Mouse (Mus musculus): ENCODE results near the gene Sox4.
A peak's percentile ranks its signal among the peaks of the same experiment; 100 is the strongest.

The Sox4 gene

DNA sequence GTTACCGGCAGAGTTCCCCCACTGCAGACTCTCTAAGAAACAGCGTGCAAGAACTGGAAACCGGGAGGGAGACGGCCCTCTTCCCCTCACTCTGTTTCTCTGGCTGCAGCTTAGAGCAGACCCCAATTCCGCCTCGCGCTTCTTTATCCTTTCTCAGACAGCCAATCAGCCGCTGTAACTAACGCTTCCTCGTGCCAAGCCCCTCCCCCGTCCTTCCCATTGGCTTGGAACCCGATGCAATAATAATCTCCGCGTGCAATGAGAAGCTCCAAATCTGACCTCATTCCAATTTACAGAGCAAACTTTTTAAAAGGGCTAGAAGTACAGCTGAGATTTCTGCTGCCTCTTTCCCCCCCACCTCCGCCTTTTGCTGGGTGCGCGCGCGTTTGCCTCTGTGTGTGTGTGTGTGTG is at the start of gene Sox4:
TSS of gene Sox4 (minus strand) at position 133 of the 411 bp plus-strand sequence.
- peak; percentile 87 for DNase-seq (ENCODE audit: low read depth, low spot score)

DNA sequence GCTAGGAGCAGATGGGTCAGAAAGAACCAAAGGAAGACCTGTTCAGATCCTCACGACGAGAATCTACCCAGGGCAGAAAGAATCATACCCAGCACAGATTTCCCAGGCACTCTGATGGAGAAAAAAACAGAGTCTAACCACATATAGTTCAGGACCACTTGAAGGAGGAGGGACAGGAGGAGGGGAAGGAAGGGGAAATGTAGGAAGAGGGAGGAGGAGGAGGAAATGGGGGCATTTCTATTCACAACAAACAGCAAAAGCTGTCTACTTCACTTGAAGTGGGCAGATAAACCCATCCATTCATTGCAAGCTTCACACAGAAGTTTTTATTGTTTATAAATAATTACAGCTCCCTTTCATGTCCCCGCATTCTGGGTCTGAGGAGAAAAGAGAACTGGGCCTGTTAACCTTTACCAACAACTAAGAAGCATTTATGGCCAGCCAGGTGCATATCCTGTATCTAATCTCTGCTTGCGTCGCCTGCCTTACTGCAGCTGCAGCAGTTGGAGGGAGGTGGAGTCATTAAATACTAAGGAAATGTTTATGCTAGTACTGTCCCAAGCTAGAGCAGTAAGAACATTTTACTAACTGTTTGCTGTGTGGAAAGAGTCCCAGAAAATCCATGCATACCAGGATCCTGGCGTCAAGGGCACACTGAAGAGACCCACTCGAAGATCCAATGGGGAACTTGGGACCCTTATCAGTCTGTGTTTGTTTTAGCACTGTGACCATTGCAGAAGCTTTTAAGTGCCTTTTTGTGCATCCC is 38.6 kb upstream of the Sox4 start:
- no peak for DNase-seq (ENCODE audit: low read depth, low spot score)

DNA sequence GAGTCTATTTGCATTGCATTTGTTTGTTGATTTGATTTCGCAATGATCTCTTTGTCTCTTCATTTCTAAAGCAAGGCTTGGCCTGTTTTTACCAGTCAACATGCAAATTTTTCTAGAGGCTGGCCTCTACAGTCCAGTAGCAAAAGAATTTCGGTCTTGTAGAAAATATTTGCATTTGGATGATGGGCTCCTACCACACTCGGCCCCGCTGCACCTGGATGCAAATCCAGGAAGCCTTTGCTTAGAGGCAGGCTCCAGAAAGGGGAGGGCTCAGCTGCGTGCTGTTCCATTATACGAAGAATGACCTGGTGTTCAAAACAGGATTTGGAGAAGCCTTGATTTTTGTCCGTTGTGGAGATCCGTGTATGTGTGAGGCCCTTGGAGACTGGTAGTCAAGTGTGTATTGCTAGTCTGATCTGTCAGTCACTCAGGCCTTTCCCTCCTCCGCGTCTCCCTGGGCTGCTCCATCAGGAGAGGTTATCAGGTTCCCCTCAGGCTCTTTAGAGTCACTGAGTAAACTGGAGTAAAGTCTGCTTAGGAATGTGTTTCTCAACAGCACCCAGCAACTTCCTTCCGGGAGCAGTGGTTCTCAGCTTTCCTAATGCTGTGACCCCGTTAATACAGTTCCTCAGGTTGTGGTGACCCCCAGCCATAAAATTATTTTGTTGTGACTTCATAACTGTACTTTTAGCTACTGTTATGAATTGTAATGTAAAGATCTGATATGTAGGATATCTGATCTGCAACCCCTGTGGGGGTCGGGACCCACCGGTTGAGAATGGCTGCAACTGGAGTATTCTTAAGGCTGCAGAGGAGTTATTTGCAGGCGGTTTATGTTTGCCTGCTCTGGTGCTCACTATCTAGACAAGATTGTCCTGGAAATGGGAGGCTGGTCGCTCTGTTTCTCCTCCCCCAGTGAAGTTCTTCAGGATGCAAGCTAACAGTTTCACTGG is 35.5 kb upstream of the Sox4 start:
- DNase-seq (ENCODE audit: low read depth, low spot score): peak; percentile 85

DNA sequence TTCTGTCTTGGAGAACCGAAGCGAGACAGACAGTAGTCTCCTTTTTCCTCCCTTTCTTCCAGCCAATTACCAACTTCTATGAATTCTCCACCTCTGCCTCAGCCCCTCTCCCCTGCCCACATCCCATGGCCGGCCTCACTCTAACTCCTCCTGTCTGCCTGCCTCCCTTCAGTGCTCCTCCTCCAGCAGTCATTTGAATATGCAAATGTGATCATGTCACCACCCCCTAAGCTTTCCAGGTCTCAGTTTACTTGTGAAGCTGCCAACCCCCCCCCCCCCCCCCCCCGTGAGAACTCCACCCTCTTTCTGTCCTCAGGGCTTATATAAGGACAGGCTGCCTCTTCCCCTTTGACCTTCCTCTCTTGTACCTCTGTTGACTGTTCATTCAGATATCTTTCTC is 27.2 kb upstream of the Sox4 start:
- peak; percentile 82 for DNase-seq (ENCODE audit: low read depth, low spot score)

DNA sequence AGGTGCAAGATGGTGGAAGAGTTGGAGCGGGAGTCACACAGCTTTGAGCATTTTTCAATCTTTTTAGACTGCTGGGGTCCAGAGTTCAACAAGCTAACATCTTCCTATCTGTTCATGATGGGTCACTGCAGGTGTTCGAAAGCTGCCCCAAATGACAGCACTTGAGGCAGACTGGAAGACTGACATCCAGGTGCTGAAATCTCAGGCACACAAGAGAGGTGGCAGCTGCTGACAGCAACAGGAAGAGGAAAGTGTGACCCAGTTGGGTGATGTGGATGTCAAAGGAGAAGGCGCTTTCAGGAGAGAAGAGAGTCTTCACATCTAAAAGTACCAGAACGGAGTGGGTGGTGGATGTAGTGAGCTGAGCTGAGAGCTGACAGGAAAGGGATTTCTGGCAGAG is 21.5 kb upstream of the Sox4 start:
- no peak for DNase-seq (ENCODE audit: low read depth, low spot score)

DNA sequence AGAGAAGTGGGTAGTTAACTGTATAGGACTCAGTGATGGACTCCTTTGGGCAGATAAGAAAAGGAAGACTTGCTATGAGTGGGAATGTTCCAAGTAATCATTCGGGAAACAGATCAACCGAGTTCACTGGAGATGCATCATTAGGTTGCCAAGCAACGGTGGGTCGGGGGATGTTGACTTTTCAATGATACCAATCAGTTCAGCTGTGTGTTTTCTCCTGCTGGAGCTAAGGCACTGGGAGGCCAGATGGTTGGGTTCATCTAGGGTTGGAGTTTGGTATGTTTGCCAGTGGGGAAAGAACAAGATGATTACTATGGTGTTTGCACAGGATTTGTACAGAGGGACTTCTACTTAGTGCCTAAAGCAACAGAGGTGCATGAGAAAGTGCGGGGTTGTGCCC is 21.1 kb upstream of the Sox4 start:
- DNase-seq (ENCODE audit: low read depth, low spot score): no peak

DNA sequence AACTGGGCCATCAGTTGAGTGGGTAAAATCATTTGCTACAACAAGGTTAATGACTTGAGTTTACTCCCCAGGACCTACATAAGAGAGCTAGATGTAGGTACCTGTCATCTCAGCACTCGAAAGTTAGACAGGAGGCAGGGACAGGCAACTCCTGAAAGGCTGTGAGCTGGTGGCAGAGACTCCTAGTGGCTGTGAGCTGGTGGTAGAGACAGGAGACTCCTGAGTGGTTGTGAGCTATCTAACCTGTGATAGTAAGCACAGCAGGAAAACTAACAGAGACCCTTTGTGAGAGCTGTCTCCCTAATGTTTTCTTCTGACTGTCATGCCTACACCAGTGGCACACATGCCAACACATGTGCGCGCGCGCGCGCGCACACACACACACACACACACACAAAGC is 7.4 kb upstream of the Sox4 start:
- no peak for DNase-seq (ENCODE audit: low read depth, low spot score)

DNA sequence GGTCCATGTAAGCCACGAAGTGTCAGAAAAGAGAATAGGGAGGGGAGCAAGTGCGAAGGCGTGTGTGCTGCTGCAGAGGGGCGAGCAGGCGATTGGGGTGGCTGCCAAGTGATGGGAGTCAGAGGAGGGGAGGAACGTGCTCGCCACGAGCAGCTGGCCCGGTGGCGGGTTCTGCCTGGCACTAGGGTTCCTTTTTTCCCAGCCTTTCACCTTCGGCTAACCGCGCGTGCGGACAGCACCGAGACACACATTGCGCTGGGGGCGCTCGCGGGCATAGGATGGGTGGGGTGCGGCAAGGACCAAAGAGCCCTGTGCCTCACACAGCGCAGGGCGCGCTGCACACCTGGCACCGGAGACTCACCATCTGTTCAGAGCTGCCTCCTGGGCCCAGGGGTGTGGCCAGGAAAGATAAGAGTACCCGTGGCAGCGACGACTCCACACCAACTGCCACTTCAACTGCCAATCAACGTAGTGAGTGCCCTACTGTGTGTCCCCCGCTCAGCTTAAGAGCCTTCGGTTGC is 6.0 kb upstream of the Sox4 start:
- peak; percentile 85 for DNase-seq (ENCODE audit: low read depth, low spot score)

DNA sequence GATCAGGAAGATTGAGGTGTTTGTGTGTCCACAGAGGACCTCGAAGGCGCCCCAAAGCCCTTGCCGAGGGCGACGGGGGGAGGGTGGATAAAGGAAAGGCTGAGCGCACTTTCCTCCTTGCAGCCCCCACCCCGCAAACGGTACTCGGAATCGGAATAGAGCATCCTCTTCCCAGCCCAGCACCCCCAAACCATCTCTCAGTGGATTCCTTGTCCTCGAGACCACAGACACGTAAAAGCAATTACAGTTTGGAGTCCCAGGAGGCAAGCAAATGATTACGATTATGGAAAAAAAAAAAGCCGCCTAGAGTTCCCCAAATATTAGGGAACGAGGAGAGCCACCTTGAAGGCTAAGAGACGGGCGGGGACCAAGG is 5.5 kb upstream of the Sox4 start:
- DNase-seq (ENCODE audit: low read depth, low spot score): no peak

DNA sequence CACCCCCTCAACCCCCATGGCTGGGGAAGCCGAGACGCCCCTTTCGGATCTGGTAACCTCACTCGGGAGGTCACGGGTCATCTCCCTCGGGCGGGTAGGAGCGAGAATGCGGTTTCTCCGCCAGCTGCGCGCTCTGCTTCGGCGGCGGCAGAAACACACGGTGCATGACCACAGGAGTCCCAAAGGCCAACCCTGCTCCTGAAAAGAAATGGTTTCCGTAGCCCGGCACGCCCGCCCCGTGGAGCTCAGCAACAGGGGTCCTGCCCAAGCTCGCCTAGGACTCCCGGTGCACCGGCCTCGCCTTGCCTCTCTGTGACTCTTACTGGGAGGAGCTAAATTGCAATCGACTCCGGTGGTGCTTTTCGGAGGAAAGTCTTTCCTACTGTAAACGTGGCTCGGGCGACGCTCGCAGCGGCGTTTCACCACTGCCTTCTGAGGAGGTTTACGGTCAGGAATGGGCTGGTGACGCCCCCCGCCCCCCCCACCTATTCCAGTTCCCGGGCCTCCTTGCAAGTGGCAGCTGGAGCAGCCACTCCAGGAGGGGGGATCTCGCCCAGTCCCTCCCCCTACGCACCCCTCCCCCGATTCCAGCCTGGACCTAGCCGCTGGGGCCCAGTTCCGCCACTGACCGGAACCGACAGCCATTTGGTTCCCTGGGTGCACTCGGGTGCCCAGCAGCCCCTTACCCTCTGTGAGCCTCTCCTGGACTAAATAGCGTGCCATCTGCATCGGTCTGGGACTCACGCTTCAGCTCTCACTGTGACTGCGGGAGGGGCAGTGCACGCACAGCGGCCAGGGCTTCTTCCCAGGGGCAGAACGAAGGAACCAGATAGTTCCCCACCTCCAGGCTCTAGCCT is 4.9 kb upstream of the Sox4 start:
- DNase-seq (ENCODE audit: low read depth, low spot score): peak; percentile 83

DNA sequence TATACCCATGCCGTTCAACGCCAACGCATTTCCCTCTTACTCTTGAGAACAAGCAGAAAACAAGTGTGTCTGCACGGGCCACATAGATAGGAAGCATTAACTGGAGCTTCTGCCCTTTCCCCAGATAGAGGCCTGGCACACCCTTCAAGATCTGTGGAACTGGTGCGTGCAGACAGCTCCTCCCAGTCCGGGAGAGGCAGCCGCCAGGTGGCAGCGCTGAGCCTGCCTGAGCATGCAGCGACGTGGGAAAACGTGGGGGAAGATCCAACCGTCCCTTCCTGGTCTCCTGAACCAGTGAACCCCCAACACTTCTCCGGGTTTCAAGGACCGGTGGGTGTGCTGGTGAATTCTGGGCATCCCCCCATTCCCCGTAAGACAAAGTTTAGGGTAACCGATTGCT is 4.3 kb upstream of the Sox4 start:
- peak; percentile 94 for DNase-seq (ENCODE audit: low read depth, low spot score)

DNA sequence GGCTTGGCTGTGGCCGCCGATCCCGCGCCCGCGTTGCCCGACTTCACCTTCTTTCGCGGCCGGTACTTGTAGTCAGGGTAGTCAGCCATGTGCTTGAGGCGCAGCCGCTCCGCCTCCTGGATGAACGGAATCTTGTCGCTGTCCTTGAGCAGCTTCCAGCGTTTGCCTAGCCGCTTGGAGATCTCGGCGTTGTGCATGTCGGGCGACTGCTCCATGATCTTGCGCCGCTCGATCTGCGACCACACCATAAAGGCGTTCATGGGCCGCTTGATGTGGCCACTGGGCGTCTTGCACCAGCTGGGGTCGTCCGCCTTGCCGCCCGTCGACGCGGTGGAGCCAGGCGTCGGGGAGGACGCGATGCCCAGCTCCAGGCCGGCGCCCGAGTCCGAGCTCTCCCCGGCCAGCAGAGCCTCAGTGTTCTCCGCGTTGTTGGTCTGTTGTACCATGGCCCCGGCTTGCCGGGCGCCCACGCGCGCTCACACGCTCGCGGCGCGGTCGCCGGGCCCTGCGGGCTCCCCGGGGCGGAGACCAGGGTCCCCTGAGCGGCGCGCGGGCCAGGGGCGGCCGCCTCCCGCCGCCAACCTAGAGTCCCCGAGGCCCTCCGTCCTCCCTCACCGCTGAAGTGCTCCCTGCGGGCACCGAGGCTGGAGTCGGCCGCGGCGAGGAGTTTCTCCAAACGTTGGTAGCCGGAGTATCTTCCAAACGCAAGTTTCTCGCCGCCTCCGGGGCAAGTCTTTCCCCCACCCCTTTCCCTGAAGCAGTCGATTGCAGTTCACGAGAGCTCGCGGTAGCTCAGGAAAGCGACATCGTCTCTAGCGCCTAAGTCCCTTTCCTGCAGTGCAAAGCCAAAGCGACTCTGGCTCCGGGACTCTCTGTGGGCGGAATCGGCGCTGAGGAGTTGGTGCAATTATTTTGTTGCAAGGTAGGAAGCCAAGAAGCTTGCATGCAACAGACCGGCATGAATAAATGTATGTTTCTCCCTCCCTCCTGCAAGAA is 639 bp downstream of the Sox4 start:
- peak; percentile 84 for DNase-seq (ENCODE audit: low read depth, low spot score)

DNA sequence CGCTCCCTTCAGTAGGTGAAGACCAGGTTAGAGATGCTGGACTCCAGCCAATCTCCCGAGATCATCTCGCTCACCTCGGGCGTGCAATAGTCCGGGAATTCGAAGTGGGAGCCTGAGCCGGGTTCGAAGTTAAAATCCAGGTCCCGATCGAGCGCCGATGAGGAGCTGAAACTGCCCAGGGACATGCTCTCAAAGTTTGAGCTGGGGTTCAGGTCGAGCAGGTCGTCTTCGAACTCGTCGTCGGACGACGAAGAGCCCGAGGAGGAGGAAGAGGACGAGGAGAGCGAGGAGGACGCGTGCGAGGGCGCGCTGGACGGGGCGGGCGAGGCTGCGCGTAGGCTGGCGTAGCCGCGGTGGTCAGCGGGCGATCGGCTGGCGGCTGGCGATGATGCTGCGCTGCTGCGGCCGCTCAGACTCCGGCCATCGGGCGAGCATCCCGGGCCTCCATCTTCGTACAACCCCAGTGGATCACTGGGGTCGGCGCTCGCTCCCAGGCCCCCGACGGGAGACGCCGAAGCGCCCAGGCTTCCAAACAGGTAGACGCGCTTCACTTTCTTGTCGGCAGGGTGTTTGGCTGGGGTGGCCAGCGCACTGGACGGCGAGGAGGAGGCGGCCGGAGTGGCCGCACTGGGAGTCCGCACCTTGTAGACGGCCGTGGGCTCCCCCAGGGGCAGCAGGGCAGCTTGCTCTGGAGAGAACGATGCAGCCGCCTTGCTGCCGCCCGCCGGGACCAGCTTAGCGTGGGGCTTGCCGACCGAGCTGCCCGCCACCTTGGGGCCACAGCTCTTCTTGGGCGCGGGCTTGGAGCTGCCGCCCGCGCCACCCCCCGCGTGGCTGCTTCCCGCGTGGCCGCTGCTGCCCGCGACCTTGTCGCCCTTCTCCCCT is 1.6 kb downstream of the Sox4 start:
- peak; percentile 57 for DNase-seq (ENCODE audit: low read depth, low spot score)

DNA sequence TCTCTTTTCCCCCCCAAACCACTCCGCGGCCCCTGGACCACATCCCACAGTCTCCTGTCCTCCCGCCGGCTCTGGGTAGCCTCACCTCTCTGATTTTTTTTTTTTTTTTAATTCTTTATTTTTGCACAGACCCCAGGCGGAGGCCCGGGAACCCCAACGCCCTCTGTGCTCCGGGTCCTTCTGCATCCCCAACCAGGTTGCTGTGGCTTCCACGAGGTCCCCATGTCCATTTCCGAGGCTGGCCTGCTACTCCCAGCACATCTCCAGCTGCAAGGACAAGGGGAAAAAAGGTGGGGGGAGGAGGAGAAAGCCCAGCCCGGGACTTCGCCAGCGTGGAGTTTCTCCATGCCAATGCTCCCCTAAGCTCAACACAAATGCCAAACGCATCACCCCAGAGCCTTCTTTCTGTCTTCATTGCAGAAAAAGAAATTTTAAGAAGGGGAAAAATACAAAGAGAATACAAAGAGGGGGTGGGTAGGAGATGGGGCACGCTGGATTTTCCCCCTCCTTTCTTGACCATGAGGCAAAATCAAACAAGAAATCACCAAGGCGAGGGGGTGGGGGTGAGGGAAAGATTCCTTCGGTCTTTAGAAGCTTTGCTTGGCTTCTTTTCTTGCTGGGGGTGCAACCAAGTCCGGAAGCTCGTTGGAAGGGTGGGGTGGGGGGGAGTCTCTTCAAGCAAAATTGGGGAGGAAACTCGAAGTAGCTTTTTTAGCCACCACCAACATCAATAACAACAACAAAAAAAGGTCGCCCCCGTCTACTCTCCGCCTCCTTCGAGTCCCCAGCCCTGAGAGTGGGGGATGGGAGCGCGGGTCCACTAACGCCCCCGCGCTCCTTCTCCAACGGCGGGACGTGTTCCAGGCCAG is 2.7 kb downstream of the Sox4 start:
- DNase-seq (ENCODE audit: low read depth, low spot score): peak; percentile 26

DNA sequence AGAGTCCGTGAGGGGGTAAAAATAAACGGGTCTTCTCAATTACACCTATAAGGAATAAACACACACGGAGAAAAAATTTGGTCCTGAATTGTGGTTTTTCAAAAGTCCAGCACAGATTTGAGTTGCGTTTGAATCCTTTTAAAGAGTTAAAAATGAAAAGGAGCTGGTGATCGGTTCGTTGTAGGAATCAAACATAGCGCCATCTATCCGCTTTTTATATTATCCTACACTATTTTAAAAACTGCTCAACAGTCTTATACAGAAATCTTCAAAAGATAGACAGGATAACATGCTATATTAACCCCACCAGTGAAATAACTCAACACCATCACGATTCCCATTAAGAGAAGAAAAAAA is 3.3 kb downstream of the Sox4 start:
- DNase-seq (ENCODE audit: low read depth, low spot score): no peak

DNA sequence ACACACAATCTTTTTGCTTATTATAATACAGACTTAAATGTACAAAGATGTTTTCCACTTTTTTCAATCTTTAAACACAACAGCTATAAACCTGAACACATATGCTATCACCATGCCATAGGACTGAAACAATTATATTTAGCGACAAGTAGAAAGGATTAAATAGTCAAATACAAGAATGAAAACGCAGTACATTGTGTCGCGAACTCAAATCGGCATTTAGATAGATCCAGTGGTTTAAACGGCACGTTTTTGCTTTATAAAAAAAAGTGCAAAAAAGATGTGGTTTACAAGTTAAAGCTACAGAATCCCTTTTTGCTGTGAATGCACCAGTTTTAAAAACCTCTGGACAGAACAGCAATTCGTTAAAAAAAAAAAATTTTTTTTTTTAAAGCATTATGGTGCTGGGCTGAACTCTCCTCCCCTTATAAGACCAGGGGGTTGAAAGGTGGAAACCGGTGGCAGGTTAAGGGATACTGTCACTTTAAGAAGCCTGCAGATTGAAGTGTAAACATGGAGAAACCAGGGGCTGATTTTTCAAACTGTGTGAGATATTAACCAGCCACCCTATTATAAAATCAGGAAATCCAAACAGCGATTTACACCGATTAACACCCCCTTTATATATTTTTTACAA is 4.1 kb downstream of the Sox4 start:
- no peak for DNase-seq (ENCODE audit: low read depth, low spot score)

DNA sequence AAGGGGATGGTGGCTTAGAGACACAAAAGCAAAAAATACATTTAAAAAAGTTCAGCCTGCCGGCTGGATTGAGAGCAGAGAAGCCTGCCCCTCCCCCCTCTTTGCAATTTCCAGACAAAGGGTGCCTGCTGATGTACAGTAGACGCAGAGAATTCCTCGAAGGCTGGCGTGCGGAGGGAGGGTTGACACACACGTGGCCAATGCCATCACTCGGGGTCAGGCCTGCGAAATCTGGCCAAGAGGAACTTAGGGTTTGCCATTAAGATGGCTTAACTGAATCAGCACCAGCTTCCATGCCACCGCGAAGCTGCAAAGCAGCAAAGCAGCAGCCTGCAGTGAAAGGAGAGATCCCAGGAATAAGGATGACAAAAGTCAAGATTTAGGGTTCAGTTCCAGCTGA is 5.0 kb downstream of the Sox4 start:
- peak; percentile 60 for DNase-seq (ENCODE audit: low read depth, low spot score)
